Mouse (Mus musculus): ENCODE data around the gene Ggn.
"Not testable (repeated sequence)": the region's sequence is repeated elsewhere in the genome, so short reads cannot be mapped to it uniquely, and the experiment has no call there.

The Ggn gene

GRCm38 (mm10) chr7:29212199-29212765 lies 42.3 kb downstream of the Ggn start:
- ATAC-seq (ENCODE audit: low TSS enrichment): no peak

DNA sequence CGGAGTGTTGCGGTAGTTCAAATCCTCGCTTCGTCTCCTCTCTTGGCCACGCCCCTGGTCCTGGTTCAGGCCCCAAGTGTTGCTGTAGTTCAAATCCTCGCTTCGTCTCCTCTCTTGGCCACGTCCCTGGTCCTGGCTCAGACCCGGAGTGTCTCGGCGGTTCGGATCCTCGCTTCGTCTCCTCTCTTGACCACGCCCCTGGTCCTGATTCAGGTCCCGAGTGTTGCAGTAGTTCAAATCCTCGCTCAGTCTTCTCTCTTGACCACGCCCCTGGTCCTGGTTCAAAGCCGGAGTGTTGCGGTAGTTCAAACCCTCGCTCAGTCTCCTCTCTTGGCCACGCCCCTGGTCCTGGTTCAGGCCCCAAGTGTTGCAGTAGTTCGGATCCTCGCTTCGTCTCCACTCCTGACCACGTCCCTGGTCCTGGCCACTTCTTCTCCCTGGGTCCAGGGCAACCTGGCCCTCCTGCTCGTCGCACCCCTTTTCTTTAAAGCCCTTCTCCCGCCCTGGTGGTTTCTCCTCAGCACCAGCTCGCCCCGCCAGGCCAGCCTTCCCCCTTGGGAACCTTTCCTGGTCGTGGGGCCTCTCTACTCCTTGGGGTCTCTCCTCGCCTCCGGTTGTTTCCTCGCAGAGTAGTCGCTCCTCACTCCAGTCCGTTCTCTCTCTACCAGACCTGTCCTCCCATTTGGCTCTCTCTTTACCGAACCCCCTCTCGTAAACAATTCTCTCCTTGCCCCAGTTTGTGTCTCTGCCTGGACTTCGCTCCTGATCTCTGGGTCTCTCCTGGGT lies 43.0 kb downstream of the Ggn start:
- ATAC-seq (ENCODE audit: low TSS enrichment): not testable (repeated sequence)

DNA sequence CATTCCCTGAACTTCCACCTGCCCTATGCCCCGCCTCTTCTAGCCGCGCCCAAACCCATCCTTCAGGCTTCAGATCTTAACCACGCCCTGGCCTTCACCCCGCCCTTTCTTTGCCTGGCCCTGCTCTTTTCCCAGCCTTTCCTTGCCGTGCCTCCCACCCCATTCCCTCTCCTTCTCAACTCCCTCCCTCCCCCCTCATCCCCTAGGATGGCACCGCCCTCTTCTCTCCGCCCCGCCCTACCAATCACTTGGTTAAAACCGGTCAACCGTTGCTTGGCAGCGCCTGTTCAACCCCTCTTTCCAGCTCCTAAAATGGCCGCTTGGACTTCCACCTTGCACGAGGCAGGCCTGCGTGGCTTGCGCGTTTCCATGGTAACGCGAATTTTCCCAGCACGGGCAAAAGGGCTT lies 43.7 kb downstream of the Ggn start, which contains the start of gene Catsperg1:
Catsperg1 (minus strand) TSS at position 361 of the 408 bp plus-strand sequence.
- no peak for ATAC-seq (ENCODE audit: low TSS enrichment)

GRCm38 (mm10) chr7:29214236-29214635 lies 44.2 kb downstream of the Ggn start:
- ATAC-seq (ENCODE audit: low TSS enrichment): no peak

DNA sequence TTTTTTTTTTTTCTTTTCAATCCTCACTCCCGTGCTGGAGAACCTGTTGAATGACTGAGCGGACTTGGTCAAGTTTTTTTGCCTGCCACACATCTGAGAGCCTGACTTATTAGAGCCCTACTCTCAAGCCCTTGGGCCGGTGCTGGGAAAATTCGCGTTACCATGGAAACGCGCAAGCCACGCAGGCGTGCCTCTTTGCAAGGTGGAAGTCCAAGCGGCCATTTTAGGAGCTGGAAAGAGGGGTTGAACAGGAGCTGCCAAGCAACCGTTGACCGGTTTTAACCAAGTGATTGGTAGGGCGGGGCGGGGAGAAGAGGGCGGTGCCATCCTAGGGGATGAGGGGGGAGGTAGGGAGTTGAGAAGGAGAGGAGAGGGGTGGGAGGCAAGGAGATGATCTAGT lies 44.8 kb downstream of the Ggn start:
- ATAC-seq (ENCODE audit: low TSS enrichment): no peak
